Mouse (Mus musculus): ENCODE data around the gene Zfp810. TPM values are rescaled to one million over a fixed set of nuclear protein-coding genes. Genes with fewer than 3 reads are reported as not detected.

Zfp810 gene
- polyA plus RNA-seq, 1 experiment from 2014 or later: 23.2 TPM

DNA sequence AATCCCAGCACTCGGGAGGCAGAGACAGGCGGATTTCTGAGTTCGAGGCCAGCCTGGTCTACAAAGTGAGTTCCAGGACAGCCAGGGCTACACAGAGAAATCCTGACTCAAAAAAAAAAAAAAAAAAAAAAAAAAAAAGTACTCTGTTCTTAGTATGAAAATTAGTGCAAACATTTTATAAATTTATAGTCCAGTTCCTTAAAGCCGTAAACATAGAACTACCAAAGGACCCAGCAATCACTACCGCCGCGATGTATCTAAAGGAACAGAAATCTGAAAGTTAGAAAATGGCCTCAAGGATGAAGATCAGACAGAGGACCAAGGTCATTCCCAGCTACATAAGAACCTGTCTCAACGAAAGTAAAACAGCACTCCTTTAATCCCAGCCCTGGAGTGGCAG lies 48.7 kb downstream of the Zfp810 start:
- no peak for ATAC-seq (replicated peaks; ENCODE audit: low FRiP score)
- peak overlapping the region; percentile 69 for H3K4me2 ChIP-seq
- H3K27me3 ChIP-seq: no peaks in the 10 kb centered on the region
- H3K4me3 ChIP-seq (replicated peaks): peak overlapping the region; percentile 63
- no peak overlapping the region for H3K27ac ChIP-seq
- 84% methylated on average over 8 of the region's 8 CpGs for WGBS
- H3K9ac ChIP-seq: peak overlapping the region; percentile 61; the same call in 1 of the 2 replicates
- no peaks in the 10 kb centered on the region for H3K4me1 ChIP-seq
- H3K9me3 ChIP-seq (replicated peaks): peaks cover 8% of the 10 kb centered on the region; the same call in 1 of the 2 replicates
- H3K36me3 ChIP-seq: peaks cover 29% of the 10 kb centered on the region

GRCm38 (mm10) chr9:22256579-22256978 lies 50.9 kb downstream of the Zfp810 start:
- H3K9me3 ChIP-seq (replicated peaks): peaks cover 8% of the 10 kb centered on the region; the same call in 1 of the 2 replicates
- H3K36me3 ChIP-seq: peaks cover 48% of the 10 kb centered on the region
- no peaks in the 10 kb centered on the region for H3K4me1 ChIP-seq
- WGBS: 92% methylated on average over 4 of the region's 4 CpGs
- H3K4me3 ChIP-seq (replicated peaks): no peak overlapping the region
- no peak overlapping the region for H3K9ac ChIP-seq
- no peaks in the 10 kb centered on the region for H3K27me3 ChIP-seq
- no peak overlapping the region for H3K4me2 ChIP-seq
- ATAC-seq (replicated peaks; ENCODE audit: low FRiP score): no peak
- no peak overlapping the region for H3K27ac ChIP-seq

DNA sequence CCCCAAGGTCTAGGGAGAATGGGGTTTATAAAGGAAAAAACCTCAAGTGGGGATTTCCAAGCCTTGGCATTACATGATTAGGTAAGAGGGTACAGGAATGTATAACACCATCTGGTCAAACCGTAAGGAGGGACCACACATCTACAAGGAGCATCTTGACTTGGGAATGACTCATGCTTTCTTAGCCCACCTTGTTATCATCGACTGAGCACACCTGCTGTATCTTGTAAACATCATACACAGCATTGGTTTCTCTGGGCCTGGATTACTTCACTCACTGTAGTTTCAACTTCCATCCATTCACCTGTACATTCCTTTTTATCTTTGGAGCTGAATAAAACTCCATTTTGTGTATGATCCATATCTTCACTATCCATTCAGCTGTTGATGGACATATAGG lies 63.2 kb downstream of the Zfp810 start:
- no peak overlapping the region for H3K4me2 ChIP-seq
- peaks cover 17% of the 10 kb centered on the region for H3K9me3 ChIP-seq (replicated peaks)
- H3K27ac ChIP-seq: no peak overlapping the region
- peaks cover 94% of the 10 kb centered on the region for H3K36me3 ChIP-seq
- no peaks in the 10 kb centered on the region for H3K27me3 ChIP-seq
- H3K9ac ChIP-seq: no peak overlapping the region
- no peaks in the 10 kb centered on the region for H3K4me1 ChIP-seq
- WGBS: 94% methylated on average over 2 of the region's 2 CpGs
- ATAC-seq (replicated peaks; ENCODE audit: low FRiP score): no peak
- H3K4me3 ChIP-seq (replicated peaks): no peak overlapping the region

- H3K9ac ChIP-seq: no peak overlapping the region
- 95% methylated on average over 4 of the region's 4 CpGs for WGBS
These were observed 67.4 kb downstream of the Zfp810 start for GRCm38 (mm10) chr9:22240001-22240400.

DNA sequence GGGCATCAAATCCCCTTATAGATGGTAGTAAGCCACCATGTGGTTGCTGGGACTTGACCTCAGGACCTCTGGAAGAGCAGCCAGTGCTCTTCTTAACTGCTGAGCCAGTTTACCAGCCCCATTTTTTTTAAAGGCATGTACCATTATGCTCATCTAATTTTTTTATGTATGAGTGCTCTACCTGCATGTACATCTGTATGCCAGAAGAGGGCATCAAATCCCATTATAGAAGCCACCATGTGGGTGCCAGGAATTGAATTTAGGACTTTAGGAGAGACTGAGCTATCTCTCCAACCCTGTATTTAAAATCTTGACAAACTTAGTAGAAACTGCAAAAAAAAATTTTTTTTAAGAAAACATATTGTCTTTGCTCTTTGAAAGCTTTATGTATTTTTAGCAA lies 76.9 kb downstream of the Zfp810 start:
- Histone ChIP-seq H3K4me3 (replicated peaks) (no peak overlapping the region), H3K9ac (no peak overlapping the region), H3K4me1 (peaks cover 10% of the 10 kb centered on the region; the same call in 1 of the 2 replicates), H3K4me2 (no peak overlapping the region), H3K36me3 (peaks cover 19% of the 10 kb centered on the region), H3K27me3 (no peaks in the 10 kb centered on the region), H3K9me3 (replicated peaks) (no peaks in the 10 kb centered on the region), H3K27ac (no peak overlapping the region)
- no peak for ATAC-seq (replicated peaks; ENCODE audit: low FRiP score)

More at GRCm38 (mm10) chr9:22240001-22240400, 67.4 kb downstream of the Zfp810 start:
- Histone ChIP-seq H3K36me3 (peaks cover 96% of the 10 kb centered on the region), H3K4me2 (no peak overlapping the region), H3K4me3 (replicated peaks) (no peak overlapping the region), H3K27me3 (no peaks in the 10 kb centered on the region), H3K4me1 (no peaks in the 10 kb centered on the region), H3K9me3 (replicated peaks) (peaks cover 3% of the 10 kb centered on the region; the same call in 1 of the 2 replicates), H3K27ac (no peak overlapping the region)
- no peak for ATAC-seq (replicated peaks; ENCODE audit: low FRiP score)

GRCm38 (mm10) chr9:22230061-22230460 lies 77.4 kb downstream of the Zfp810 start:
- H3K4me2 ChIP-seq: no peak overlapping the region
- H3K9ac ChIP-seq: no peak overlapping the region
- H3K36me3 ChIP-seq: peaks cover 14% of the 10 kb centered on the region
- H3K27me3 ChIP-seq: no peaks in the 10 kb centered on the region
- 94% methylated on average over 3 of the region's 3 CpGs for WGBS
- no peak for ATAC-seq (replicated peaks; ENCODE audit: low FRiP score)
- H3K4me1 ChIP-seq: peaks cover 10% of the 10 kb centered on the region; the same call in 1 of the 2 replicates
- H3K27ac ChIP-seq: no peak overlapping the region
- no peak overlapping the region for H3K4me3 ChIP-seq (replicated peaks)
- no peaks in the 10 kb centered on the region for H3K9me3 ChIP-seq (replicated peaks)

GRCm38 (mm10) chr9:22229386-22230026 lies 77.9 kb downstream of the Zfp810 start:
- WGBS: 93% methylated on average over 7 of the region's 7 CpGs
- H3K36me3 ChIP-seq: peaks cover 11% of the 10 kb centered on the region
- H3K4me2 ChIP-seq: no peak overlapping the region
- no peak for ATAC-seq (replicated peaks; ENCODE audit: low FRiP score)
- no peaks in the 10 kb centered on the region for H3K9me3 ChIP-seq (replicated peaks)
- no peak overlapping the region for H3K4me3 ChIP-seq (replicated peaks)
- H3K4me1 ChIP-seq: peaks cover 12% of the 10 kb centered on the region; the same call in 1 of the 2 replicates
- no peaks in the 10 kb centered on the region for H3K27me3 ChIP-seq
- no peak overlapping the region for H3K9ac ChIP-seq
- no peak overlapping the region for H3K27ac ChIP-seq

DNA sequence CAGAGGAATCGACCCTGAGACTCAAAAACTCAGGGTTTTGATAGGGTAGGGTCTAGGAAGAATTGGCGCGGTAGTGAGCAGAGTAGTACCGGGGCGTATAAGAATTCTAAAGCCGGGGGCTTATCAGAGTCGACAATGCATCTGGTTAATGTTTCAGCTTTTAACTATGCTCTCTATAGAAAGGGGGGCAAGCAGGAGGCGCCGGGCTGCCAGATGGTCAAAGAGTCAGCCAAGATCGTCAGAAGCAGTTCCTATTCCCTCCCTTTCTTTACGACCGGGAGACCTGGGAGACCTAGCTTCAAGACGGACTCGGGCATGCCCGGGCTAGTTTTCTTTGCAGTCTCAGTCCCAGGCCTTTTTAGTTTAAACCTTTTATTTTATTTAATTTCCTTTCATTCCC lies 80.6 kb downstream of the Zfp810 start:
- 85% methylated on average over 15 of the region's 15 CpGs for WGBS
- no peak overlapping the region for H3K27ac ChIP-seq
- no peak overlapping the region; the same call in 1 of the 2 replicates for H3K4me3 ChIP-seq (replicated peaks)
- H3K27me3 ChIP-seq: no peaks in the 10 kb centered on the region
- no peak overlapping the region for H3K9ac ChIP-seq
- ATAC-seq (replicated peaks; ENCODE audit: low FRiP score): no peak
- H3K36me3 ChIP-seq: peaks cover 11% of the 10 kb centered on the region
- H3K4me1 ChIP-seq: peaks cover 12% of the 10 kb centered on the region; the same call in 1 of the 2 replicates
- H3K9me3 ChIP-seq (replicated peaks): no peaks in the 10 kb centered on the region
- 0 out of 2 replicates have a peak overlapping the region, but pooled peaks have one; percentile 66 for H3K4me2 ChIP-seq

Other genes with a start within 250 kb of the Zfp810 start
- not detected in 2 replicates for gene Gm49318, start 236.4 kb downstream of the Zfp810 start, polyA plus RNA-seq (2015; fragmentation: Nextera tagmentation; extraction: Ambion mirVana)
- 11.7 and 14.0 TPM in 2 replicates for gene Zfp653, start 236.3 kb downstream of the Zfp810 start, polyA plus RNA-seq (2015; fragmentation: Nextera tagmentation; extraction: Ambion mirVana)
- gene Ecsit, start 222.2 kb downstream of the Zfp810 start, polyA plus RNA-seq (2015; fragmentation: Nextera tagmentation; extraction: Ambion mirVana): 43.1 and 49.4 TPM in 2 replicates
- gene Cnn1, start 208.4 kb downstream of the Zfp810 start, polyA plus RNA-seq (2015; fragmentation: Nextera tagmentation; extraction: Ambion mirVana): 11.1 and 40.8 TPM in 2 replicates
- 193 and 194 TPM in 2 replicates for gene Elof1, start 190.5 kb downstream of the Zfp810 start, polyA plus RNA-seq (2015; fragmentation: Nextera tagmentation; extraction: Ambion mirVana)
- 7.3 and 23.2 TPM in 2 replicates for gene Acp5, start 171.9 kb downstream of the Zfp810 start, polyA plus RNA-seq (2015; fragmentation: Nextera tagmentation; extraction: Ambion mirVana)
- 70.0 and 73.1 TPM in 2 replicates for gene Pigyl, start 150.8 kb downstream of the Zfp810 start, polyA plus RNA-seq (2015; fragmentation: Nextera tagmentation; extraction: Ambion mirVana)
- 0.31 and 0.55 TPM in 2 replicates for gene Zfp872, start 119.6 kb downstream of the Zfp810 start, polyA plus RNA-seq (2015; fragmentation: Nextera tagmentation; extraction: Ambion mirVana)
- 20.7 and 20.9 TPM in 2 replicates for gene Zfp809, start 81.9 kb downstream of the Zfp810 start, polyA plus RNA-seq (2015; fragmentation: Nextera tagmentation; extraction: Ambion mirVana)
- 4.9 and 5.0 TPM in 2 replicates for gene Zfp599, start 47.8 kb downstream of the Zfp810 start, polyA plus RNA-seq (2015; fragmentation: Nextera tagmentation; extraction: Ambion mirVana)
- gene Anln, start 81.5 kb upstream of the Zfp810 start, polyA plus RNA-seq (2015; fragmentation: Nextera tagmentation; extraction: Ambion mirVana): 44.8 and 49.6 TPM in 2 replicates
- 3.6 and 5.0 TPM in 2 replicates for gene 9530077C05Rik, start 103.9 kb upstream of the Zfp810 start, polyA plus RNA-seq (2015; fragmentation: Nextera tagmentation; extraction: Ambion mirVana)
- not detected in 2 replicates for gene Gm17545, start 146.6 kb upstream of the Zfp810 start, polyA plus RNA-seq (2015; fragmentation: Nextera tagmentation; extraction: Ambion mirVana)
- gene Rp9, start 162.1 kb upstream of the Zfp810 start, polyA plus RNA-seq (2015; fragmentation: Nextera tagmentation; extraction: Ambion mirVana): 64.9 and 65.5 TPM in 2 replicates
- 12.3 and 13.0 TPM in 2 replicates for gene Bbs9, start 168.1 kb upstream of the Zfp810 start, polyA plus RNA-seq (2015; fragmentation: Nextera tagmentation; extraction: Ambion mirVana)